Mouse (Mus musculus) WW6 (cell line): ENCODE data around the gene Ugt1a10.
"Not testable (repeated sequence)": the region's sequence is repeated elsewhere in the genome, so short reads cannot be mapped to it uniquely, and the experiment has no call there.

Experiments
- DNase-seq: peaks from one replicate; pipeline ENCODE4 v3.0.0-alpha.2; 2013; ENCODE audit warnings: low read depth, low spot score

Ugt1a10 gene

GRCm38 (mm10) chr1:88055088-88055487, at the start of gene Ugt1a10:
Ugt1a10 (plus strand) TSS chr1:88055388.
- no peak for DNase-seq

DNA sequence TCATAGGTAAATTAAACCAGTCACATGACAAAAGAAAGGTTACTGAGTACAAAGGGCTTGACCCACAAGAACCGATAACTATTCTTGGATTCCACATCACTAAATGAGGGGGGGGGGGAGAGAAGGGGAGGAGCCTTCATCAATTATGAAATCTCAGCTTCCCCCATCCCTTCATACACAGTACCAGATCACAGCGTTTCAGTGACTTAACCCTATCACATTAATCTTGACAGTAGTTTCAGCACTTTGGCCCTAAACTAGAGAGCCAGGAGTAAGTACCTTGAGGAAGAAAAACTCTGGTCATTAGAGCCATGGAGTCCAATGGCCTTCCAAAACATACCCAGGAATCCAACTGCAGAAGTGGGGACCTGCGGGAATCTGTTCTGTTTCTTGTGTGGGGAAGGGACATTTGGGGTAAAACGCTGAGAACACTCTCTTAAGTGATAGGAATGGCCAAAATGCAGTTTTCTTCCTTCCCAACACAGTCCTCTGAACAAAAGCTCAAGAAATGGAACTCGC, 47.4 kb upstream of the Ugt1a10 start:
- DNase-seq: no peak

- peak; percentile 28 for DNase-seq
Measured at GRCm38 (mm10) chr1:88008211-88008697, 46.9 kb upstream of the Ugt1a10 start, which contains the start of gene Usp40. Usp40 (minus strand) TSS chr1:88008551.

DNA sequence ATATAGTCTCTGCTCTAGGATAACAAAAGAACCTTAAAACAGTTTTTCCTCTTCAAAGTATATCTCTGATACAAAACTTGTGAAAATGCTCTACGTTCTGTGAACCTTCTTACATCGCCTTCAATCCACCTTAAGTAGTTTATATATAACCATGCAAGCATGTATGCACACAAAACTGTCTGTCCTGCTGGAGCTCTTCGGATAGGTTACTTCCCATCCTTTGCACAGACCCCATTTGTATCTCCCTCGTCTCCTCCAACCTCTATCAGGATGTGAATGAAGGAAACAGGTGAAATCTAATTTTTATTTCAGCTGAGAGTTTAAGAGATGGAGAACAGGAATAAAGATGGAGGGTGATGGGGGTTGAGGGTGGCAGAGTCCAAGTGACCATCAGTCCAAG, 46.5 kb upstream of the Ugt1a10 start:
- no peak for DNase-seq

DNA sequence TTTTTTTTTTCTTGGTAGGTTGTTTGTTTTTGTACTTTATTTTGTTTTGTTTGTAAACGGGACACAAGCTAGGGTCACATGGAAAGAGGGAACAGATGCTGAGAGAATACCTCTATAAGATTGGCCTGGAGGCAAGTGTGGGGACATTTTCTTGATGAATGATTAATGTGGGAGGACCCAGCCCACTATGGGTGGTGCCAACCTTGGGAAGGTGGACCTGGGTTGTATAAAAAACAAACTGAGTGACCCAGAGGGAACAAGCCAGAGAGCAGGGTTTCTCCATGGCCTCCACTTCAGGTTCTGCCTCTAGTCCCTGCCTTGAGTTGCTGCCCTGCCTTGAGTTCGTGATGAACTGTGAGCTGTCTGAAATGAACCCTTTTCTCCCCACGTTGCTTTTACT, 45.7 kb upstream of the Ugt1a10 start:
- DNase-seq: no peak

DNA sequence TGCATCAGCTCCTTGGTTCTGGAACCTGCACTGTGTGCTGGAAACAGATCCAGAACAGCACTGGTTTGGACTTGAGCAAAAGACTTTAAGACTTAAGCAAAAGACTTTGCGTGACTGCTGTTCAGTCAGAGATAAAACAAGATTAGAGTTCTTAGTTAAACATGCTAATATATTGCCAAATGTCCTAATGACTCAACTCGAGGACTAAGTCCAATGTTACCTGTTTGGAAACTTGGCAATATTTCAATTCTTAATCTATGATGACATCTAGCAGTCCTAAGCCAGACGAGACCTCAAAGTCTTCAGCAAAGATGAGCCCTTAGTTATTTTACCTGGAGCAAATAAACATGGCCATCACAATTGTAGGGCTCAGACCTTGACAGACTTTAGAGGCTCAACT, 41.5 kb upstream of the Ugt1a10 start:
- DNase-seq: no peak

GRCm38 (mm10) chr1:88014194-88014593, 41.0 kb upstream of the Ugt1a10 start:
- DNase-seq: no peak

DNA sequence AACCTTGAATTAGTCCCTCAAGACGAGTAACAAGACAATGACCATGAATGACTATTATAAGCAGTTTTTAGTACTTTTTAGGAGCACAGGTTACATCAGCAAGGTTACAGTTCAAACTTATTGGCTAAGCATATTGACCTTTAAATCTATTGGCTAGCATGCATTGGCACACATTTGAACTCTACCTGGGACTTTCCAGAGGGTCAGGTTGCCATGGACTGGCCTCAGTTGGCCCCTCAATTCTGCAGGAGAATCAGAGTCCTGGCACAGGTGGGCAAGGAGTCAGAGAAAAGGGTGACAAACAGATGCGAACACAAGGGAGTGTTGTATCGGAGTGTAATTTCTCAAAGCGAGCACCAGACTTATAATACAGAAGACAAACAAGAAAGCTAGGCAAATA, 40.5 kb upstream of the Ugt1a10 start:
- DNase-seq: no peak

DNA sequence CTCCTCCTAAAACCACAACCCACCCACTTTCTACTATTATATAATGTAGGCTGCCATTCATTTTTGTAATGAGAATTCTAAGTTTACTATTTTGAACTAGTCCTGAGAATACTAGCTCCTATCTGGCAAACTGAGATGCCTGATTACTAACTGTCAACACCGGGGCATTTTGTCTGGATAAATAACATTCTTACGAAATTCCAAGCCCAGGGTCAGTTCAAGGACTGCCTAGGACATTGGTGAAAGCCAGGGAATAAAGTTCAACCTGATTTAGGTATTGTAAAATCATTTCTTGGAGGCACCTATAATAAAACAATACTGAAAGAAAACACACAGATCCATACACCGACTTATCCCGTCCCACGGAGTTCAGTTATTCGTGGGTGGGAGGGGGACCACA, 39.8 kb upstream of the Ugt1a10 start:
- no peak for DNase-seq

DNA sequence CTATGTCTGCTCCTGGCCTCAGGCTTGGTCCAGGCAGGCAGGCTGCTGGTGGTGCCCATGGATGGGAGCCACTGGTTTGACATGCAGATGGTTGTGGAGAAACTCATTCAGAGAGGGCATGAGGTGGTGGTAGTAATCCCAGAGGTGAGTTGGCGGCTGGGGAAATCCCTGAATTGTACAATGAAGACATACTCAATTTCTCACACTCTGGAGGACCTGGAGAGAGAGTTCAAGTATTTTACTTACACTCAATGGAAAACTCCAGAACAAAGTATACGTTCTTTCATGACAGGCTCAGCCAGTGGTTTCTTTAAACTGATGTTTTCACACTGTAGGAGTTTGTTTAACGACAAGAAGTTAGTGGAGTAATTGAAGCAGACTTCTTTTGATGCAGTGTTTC, 29.9 kb upstream of the Ugt1a10 start:
- not testable (repeated sequence) for DNase-seq

DNA sequence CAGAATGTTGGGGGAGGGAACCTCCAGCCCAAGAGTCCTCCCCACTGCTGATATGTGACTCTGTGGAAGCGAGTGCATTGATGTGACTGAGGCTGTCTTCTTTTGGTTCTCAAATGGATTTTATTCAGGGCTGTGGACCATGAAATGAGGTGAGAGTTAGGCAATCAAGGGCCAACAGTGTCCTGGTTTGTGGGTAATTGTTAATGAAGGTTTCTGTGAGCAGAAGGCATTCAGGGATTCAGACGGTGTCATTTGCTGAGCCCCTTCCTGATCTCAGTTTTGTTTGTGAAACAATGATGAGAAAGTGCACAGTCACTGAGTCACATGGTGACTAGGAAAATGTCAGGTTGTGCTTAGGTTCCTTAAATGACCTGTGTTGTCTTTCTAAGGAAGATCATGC, 12.1 kb upstream of the Ugt1a10 start:
- DNase-seq: not testable (repeated sequence)

- DNase-seq: not testable (repeated sequence)
Measured at GRCm38 (mm10) chr1:88044832-88045437, 10.3 kb upstream of the Ugt1a10 start.

DNA sequence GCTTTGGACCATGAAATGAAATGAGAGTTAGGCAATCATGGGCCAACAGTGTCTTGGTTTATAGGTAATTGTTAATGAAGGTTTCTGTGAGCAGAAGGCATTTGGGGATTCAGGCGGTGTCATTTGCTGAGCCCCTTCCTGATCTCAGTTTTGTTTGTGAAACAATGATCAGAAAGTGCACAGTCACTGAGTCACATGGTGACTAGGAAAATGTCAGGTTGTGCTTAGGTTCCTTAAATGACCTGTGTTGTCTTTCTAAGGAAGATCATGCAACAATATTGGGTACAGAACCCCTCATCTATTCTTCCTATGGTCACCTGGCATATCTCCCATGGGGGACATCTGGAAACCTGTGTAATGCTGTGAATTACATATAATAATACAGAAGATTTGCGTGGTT, 7.8 kb upstream of the Ugt1a10 start:
- not testable (repeated sequence) for DNase-seq

- not testable (repeated sequence) for DNase-seq
Measured at GRCm38 (mm10) chr1:88066472-88067102, 11.4 kb downstream of the Ugt1a10 start.

- DNase-seq: no peak
Measured at GRCm38 (mm10) chr1:88070495-88070894, 15.3 kb downstream of the Ugt1a10 start, which contains the start of gene Ugt1a9. Ugt1a9 (plus strand) TSS chr1:88070800.

GRCm38 (mm10) chr1:88070902-88071301, 15.7 kb downstream of the Ugt1a10 start:
- no peak for DNase-seq

DNA sequence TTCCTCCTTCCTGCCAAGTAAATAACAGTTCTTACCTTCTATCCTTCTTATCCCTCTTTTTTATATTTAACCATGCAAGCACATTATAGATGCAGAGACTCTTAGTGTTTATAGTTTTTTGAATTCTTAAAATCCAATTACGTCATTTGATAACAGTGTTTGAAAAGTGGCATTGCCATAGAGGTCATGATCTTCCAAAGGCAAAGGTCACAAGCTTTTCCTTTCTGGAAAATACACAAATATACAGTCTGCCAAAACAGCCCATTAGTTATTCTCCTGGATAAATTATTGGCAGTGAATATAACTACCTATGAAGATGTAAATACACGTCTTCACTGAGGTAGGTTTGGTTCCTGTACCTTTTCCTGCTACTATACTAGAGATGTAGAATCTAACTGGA, 19.3 kb downstream of the Ugt1a10 start:
- DNase-seq: no peak

DNA sequence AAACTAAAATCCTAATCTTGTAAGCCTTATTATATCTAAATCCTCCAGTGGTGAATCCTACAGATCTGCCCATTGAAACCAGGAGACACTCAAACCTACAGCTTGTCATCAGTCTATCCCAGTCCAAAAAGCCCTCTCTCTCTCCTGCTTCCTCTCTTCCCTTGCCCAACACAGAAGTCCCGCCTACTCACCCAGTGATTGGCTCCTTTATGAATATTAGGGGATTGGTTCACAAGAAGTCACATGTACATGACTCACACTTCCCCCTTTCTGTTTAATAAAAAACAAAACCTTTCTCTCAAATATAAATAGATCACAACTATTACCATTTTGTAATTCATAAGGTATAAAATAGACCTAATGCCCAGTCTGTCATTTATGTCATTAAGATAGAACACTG, 21.9 kb downstream of the Ugt1a10 start:
- DNase-seq: no peak

GRCm38 (mm10) chr1:88081670-88082069, 26.5 kb downstream of the Ugt1a10 start:
- DNase-seq: no peak

- no peak for DNase-seq
Measured at GRCm38 (mm10) chr1:88086125-88086524, 30.9 kb downstream of the Ugt1a10 start.

DNA sequence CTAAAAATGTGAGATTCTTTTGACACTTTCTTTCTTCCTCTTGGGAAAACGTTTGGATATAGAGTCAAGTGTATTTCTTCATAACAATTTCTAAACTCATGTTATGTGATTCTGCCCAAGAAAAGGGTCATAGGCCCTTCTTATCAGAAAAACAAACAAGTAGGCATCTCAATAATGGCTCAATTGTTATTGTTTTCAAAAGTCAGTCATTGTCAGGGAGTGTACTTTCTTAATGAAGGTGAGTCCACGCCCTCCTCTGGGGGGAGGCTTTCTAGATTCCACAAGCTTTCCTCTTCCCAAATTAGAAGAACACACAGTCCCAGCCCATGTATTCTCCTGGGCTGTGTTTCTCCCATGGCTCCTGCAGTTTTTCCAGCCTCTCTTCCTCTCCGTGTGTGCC, 32.3 kb downstream of the Ugt1a10 start, which contains the start of gene Ugt1a8:
Gene Ugt1a8 (plus strand): TSS at position 301 of the 400 bp plus-strand sequence.
- DNase-seq: no peak

- no peak for DNase-seq
Measured at GRCm38 (mm10) chr1:88092341-88092740, 37.2 kb downstream of the Ugt1a10 start.

DNA sequence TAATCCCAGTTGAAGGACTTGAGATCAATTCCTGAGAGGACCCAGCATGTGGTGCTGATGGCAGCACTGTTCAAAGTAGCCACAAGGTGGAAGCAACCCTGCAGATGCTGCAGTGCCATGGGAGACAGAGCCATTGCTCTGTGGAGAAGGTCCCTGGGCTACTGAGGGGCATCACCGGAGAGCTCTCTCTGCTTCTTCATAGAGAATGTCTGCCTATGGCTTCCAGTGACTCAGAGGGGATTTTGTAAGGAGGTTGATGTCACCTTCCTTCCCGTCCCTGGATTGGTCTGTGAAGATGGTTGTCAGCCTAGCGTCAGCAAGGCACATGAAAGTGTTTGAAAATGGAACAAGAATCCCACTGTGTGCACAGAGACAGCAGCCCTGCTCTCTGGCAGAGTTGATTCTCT, 39.1 kb downstream of the Ugt1a10 start:
- not testable (repeated sequence) for DNase-seq
